Mouse (Mus musculus): ENCODE measurements around the gene Ddx27. TPM values are rescaled to one million over a fixed set of nuclear protein-coding genes. Genes with fewer than 3 reads are reported as not detected.

Ddx27 gene
- total and polyA plus RNA-seq, 2 experiments from 2014 or later, result 36.9 to 42.5 TPM

GRCm38 (mm10) chr2:167056942-167057323, 41.9 kb downstream of the Ddx27 start:
- H3K27me3 ChIP-seq (ENCODE audit: insufficient read depth, low read length), result no peaks in the 10 kb centered on the region
- ATAC-seq (no peak), DNase-seq (no peak)
- WGBS, result 92% methylated on average over 5 of the region's 5 CpGs
- no peak overlapping the region for H3K9ac ChIP-seq
- no peak overlapping the region for H3K27ac ChIP-seq (ENCODE audit: low read depth, low read length)
- H3K4me1 ChIP-seq (ENCODE audit: insufficient read depth), result peaks cover 10% of the 10 kb centered on the region
- H3K4me2 ChIP-seq (ENCODE audit: low read depth), result no peak overlapping the region
- H3K4me3 ChIP-seq (ENCODE audit: low read depth, low read length), result no peak overlapping the region
- H3K9me3 ChIP-seq (ENCODE audit: low read length), result no peaks in the 10 kb centered on the region
- peaks cover 47% of the 10 kb centered on the region for H3K36me3 ChIP-seq (ENCODE audit: insufficient read depth)
- no peak for TF ChIP-seq CTCF (IDR thresholded peaks at IDR 0.05; ENCODE audit: low read depth)

DNA sequence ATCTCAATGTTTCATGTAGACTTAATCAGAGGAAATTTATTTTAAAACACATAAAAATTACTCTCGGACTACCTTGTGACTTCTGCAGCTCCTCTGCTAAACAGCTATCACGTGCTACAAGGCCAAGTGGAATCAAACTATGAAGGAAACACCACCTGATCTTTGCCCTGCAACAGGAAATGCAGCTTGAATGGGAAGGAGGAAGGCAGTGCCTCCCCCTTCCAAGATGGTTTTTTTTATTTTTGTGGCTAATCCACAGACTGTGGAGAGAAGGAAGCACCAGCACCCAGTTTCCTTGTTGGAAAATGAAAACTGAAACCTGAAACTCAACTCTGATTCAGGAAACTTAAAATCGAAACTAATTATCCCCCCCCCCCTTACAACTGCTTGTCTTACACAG, 43.2 kb downstream of the Ddx27 start:
- Histone ChIP-seq H3K4me2 (ENCODE audit: low read depth) (no peak overlapping the region), H3K4me3 (ENCODE audit: low read depth, low read length) (no peak overlapping the region), H3K9me3 (ENCODE audit: low read length) (no peaks in the 10 kb centered on the region), H3K9ac (no peak overlapping the region), H3K27ac (ENCODE audit: low read depth, low read length) (no peak overlapping the region), H3K27me3 (ENCODE audit: insufficient read depth, low read length) (no peaks in the 10 kb centered on the region), H3K36me3 (ENCODE audit: insufficient read depth) (peaks cover 43% of the 10 kb centered on the region), H3K4me1 (ENCODE audit: insufficient read depth) (peaks cover 9% of the 10 kb centered on the region)
- DNase-seq (no peak), ATAC-seq (no peak)
- WGBS, result 78% methylated on average over 3 of the region's 3 CpGs
- TF ChIP-seq CTCF (IDR thresholded peaks at IDR 0.05; ENCODE audit: low read depth), result no peak

DNA sequence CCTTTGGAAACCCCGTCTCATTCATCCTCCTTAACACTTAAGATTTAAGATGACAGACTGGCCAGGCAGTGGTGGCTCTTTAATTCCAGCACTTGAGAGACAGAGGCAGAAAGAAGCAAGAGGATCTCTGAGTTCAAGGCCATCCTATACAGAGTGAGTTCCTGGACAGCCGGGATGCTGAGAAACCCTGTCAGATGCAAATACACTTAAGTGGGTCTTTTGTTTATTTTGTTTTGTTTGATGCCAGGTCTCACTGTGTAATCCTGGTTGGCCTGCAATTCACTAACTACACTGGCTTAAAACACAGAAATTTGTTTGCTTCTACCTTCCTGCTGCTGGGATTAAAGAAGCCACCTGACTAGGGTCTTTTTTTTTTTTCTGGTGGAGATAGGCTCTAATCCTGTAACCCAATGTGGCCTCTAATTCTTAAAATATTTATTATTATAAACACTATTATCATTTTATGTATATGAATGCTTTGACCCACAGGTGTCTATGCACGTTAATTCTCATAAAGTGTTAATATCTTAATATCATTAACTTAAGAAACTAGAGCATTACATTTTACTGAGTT, 43.9 kb downstream of the Ddx27 start:
- no peaks in the 10 kb centered on the region for H3K9me3 ChIP-seq (ENCODE audit: low read length)
- DNase-seq, result no peak

GRCm38 (mm10) chr2:167059536-167059935, 44.5 kb downstream of the Ddx27 start:
- DNase-seq (no peak), ATAC-seq (no peak)
- Histone ChIP-seq H3K9ac (peak overlapping the region; percentile 14; the same call in 1 of the 2 replicates), H3K4me3 (ENCODE audit: low read depth, low read length) (no peak overlapping the region), H3K4me1 (ENCODE audit: insufficient read depth) (peaks cover 7% of the 10 kb centered on the region), H3K27ac (ENCODE audit: low read depth, low read length) (no peak overlapping the region), H3K36me3 (ENCODE audit: insufficient read depth) (peaks cover 40% of the 10 kb centered on the region), H3K27me3 (ENCODE audit: insufficient read depth, low read length) (no peaks in the 10 kb centered on the region), H3K4me2 (ENCODE audit: low read depth) (no peak overlapping the region), H3K9me3 (ENCODE audit: low read length) (no peaks in the 10 kb centered on the region)
- WGBS, result 42% methylated on average over 8 of the region's 8 CpGs
- TF ChIP-seq CTCF (IDR thresholded peaks at IDR 0.05; ENCODE audit: low read depth), result no peak

More for the DNA sequence above, 43.9 kb downstream of the Ddx27 start:
- Histone ChIP-seq H3K9ac (no peak overlapping the region), H3K4me1 (ENCODE audit: insufficient read depth) (peaks cover 7% of the 10 kb centered on the region), H3K4me3 (ENCODE audit: low read depth, low read length) (no peak overlapping the region), H3K27me3 (ENCODE audit: insufficient read depth, low read length) (no peaks in the 10 kb centered on the region), H3K4me2 (ENCODE audit: low read depth) (no peak overlapping the region), H3K36me3 (ENCODE audit: insufficient read depth) (peaks cover 43% of the 10 kb centered on the region), H3K27ac (ENCODE audit: low read depth, low read length) (no peak overlapping the region)
- 60% methylated on average over 3 of the region's 3 CpGs for WGBS
- TF ChIP-seq CTCF (IDR thresholded peaks at IDR 0.05; ENCODE audit: low read depth), result no peak
- no peak for ATAC-seq

- no peak for ATAC-seq
- peaks cover 35% of the 10 kb centered on the region for H3K36me3 ChIP-seq (ENCODE audit: insufficient read depth)
Measured at GRCm38 (mm10) chr2:167059960-167060359, 45.0 kb downstream of the Ddx27 start.

GRCm38 (mm10) chr2:167060360-167060759, 45.4 kb downstream of the Ddx27 start:
- H3K27ac ChIP-seq (ENCODE audit: low read depth, low read length), result no peak overlapping the region
- 69% methylated on average over 3 of the region's 3 CpGs for WGBS
- no peaks in the 10 kb centered on the region for H3K9me3 ChIP-seq (ENCODE audit: low read length)
- DNase-seq (no peak), ATAC-seq (no peak)
- no peak overlapping the region for H3K4me2 ChIP-seq (ENCODE audit: low read depth)
- H3K9ac ChIP-seq, result 0 out of 2 replicates have a peak overlapping the region, but pooled peaks have one; percentile 6
- H3K4me1 ChIP-seq (ENCODE audit: insufficient read depth), result peaks cover 16% of the 10 kb centered on the region
- peaks cover 33% of the 10 kb centered on the region for H3K36me3 ChIP-seq (ENCODE audit: insufficient read depth)
- TF ChIP-seq CTCF (IDR thresholded peaks at IDR 0.05; ENCODE audit: low read depth), result no peak
- H3K27me3 ChIP-seq (ENCODE audit: insufficient read depth, low read length), result no peaks in the 10 kb centered on the region
- no peak overlapping the region for H3K4me3 ChIP-seq (ENCODE audit: low read depth, low read length)

More at GRCm38 (mm10) chr2:167059960-167060359, 45.0 kb downstream of the Ddx27 start:
- no peaks in the 10 kb centered on the region for H3K27me3 ChIP-seq (ENCODE audit: insufficient read depth, low read length)
- H3K4me3 ChIP-seq (ENCODE audit: low read depth, low read length), result no peak overlapping the region
- no peak for TF ChIP-seq CTCF (IDR thresholded peaks at IDR 0.05; ENCODE audit: low read depth)
- no peak for DNase-seq
- H3K4me2 ChIP-seq (ENCODE audit: low read depth), result no peak overlapping the region
- peaks cover 12% of the 10 kb centered on the region for H3K4me1 ChIP-seq (ENCODE audit: insufficient read depth)
- 65% methylated on average over 12 of the region's 12 CpGs for WGBS
- no peak overlapping the region for H3K27ac ChIP-seq (ENCODE audit: low read depth, low read length)
- peak overlapping the region; percentile 14; the same call in 1 of the 2 replicates for H3K9ac ChIP-seq
- H3K9me3 ChIP-seq (ENCODE audit: low read length), result no peaks in the 10 kb centered on the region

DNA sequence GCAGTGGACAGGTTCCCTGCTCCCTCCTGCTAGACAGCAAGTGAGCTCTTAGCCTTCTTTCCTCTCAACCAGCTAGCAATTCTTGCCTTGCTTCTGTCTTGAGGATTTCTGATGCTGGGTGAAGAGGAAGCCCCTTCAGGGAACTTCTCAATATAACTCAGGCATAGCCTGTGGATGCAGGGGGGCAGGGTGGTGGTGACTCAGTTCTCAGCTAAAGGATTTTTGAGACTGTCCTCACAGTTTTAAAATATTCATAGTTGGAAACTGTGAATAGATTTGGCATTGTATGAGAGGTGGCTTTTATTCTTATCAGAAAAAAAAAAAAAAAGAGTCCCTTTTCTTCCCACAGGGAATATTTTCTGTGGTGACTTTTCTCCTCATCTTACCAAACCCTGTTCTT, 45.8 kb downstream of the Ddx27 start:
- ATAC-seq, result no peak
- no peak for TF ChIP-seq CTCF (IDR thresholded peaks at IDR 0.05; ENCODE audit: low read depth)
- Histone ChIP-seq H3K4me3 (ENCODE audit: low read depth, low read length) (no peak overlapping the region), H3K27me3 (ENCODE audit: insufficient read depth, low read length) (no peaks in the 10 kb centered on the region), H3K4me2 (ENCODE audit: low read depth) (no peak overlapping the region), H3K4me1 (ENCODE audit: insufficient read depth) (peaks cover 16% of the 10 kb centered on the region), H3K9ac (0 out of 2 replicates have a peak overlapping the region, but pooled peaks have one; percentile 6), H3K27ac (ENCODE audit: low read depth, low read length) (no peak overlapping the region), H3K36me3 (ENCODE audit: insufficient read depth) (peaks cover 33% of the 10 kb centered on the region), H3K9me3 (ENCODE audit: low read length) (no peaks in the 10 kb centered on the region)
- no peak for DNase-seq

Measured in forebrain, postnatal 0 days (tissue).